Mouse (Mus musculus) liver, embryonic 13.5 days (tissue): ENCODE measurements at regions not wholly inside any gene's neighbourhood (a gene's known extent, or its start where the extent isn't known, plus 50 kb on each side); places are given as distances from the start of the nearest gene placed in this dataset.

Source experiments
- ATAC-seq: fragments of 200-750 bp; cut with Nextera tagmentation; 2 replicates; pipeline ENCODE4 v1.8.0; 2017; ENCODE audit warnings: low read depth, mild to moderate bottlenecking, moderate number of reproducible peaks, moderate library complexity
- DNase-seq: peaks from one replicate; pipeline ENCODE4 v3.0.0; 2022
- H3K27ac ChIP-seq: fragments of 300-500 bp; sonication (generic); 2 replicates; pipeline ENCODE4 v1.5.1; 2015; ENCODE audit warnings: moderate library complexity, mild to moderate bottlenecking, inconsistent platforms
- H3K27me3 ChIP-seq: fragments of 300-500 bp; sonication (generic); 2 replicates; pipeline ENCODE4 v1.6.1; 2015; ENCODE audit warnings: mild to moderate bottlenecking, inconsistent platforms
- H3K36me3 ChIP-seq: fragments of 300-500 bp; sonication (generic); 2 replicates; pipeline ENCODE4 v1.6.1; 2015; ENCODE audit warnings: mild to moderate bottlenecking, inconsistent platforms
- H3K4me1 ChIP-seq: fragments of 300-500 bp; sonication (generic); replicated peaks from 2 replicates; pipeline ENCODE4 v1.6.1; 2015; ENCODE audit warnings: inconsistent platforms
- H3K4me2 ChIP-seq: fragments of 300-500 bp; sonication (generic); 2 replicates; pipeline ENCODE4 v1.6.1; 2015; ENCODE audit warnings: inconsistent platforms, mild to moderate bottlenecking, moderate library complexity
- H3K4me3 ChIP-seq: fragments of 300-500 bp; sonication (generic); replicated peaks from 2 replicates; pipeline ENCODE4 v1.5.1; 2015; ENCODE audit warnings: mild to moderate bottlenecking, inconsistent platforms
- H3K9ac ChIP-seq: fragments of 300-500 bp; sonication (generic); 2 replicates; pipeline ENCODE4 v1.6.1; 2015; ENCODE audit warnings: mild to moderate bottlenecking, inconsistent platforms
- H3K9me3 ChIP-seq: fragments of 300-500 bp; sonication (generic); replicated peaks from 2 replicates; pipeline ENCODE4 v1.6.1; 2016; ENCODE audit warnings: inconsistent platforms
- WGBS: fragments of 180-500 bp; shearing (Covaris S2); methylation state at CpG from one replicate; pipeline ENCODE4 v1.1.7; 2015; ENCODE audit not compliant: insufficient replicate concordance; 5-methylcytosine and 5-hydroxymethylcytosine counted together

DNA sequence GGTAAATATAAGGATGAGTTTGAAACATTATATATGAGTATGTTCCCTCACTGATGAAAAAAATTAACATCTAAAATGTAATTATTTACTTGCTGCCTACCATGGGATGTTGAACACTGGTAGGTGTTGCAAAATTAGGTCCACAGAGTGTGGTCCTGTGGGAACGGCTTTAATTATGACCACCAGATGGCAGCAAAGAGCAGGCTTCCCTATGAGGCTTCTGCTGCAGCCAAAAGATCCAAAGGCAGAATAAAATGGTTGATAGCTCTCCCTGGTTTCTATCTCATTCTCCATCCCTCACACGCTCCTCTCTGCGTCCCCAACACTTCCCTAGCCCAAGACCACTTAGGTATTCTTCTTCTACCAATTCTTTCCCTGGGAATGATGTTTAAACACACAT, 54.6 kb upstream of the Cit start:
- DNase-seq (peak; percentile 15), ATAC-seq (no peak)
- Histone ChIP-seq H3K4me2 (no peak overlapping the region), H3K36me3 (no peaks in the 10 kb centered on the region), H3K4me1 (no peaks in the 10 kb centered on the region), H3K27me3 (no peaks in the 10 kb centered on the region), H3K4me3 (no peak overlapping the region), H3K9me3 (no peaks in the 10 kb centered on the region; the same call in 1 of the 2 replicates), H3K9ac (no peak overlapping the region), H3K27ac (no peak overlapping the region)
- WGBS = 7% methylated on average over 3 of the region's 3 CpGs
